Mouse (Mus musculus) forebrain, postnatal 0 days (tissue): ENCODE data around the gene Depdc7. TPM values are rescaled to one million over a fixed set of nuclear protein-coding genes. Genes with fewer than 3 reads are reported as not detected.

ENCODE experiments used
- ATAC-seq: fragments of 200-750 bp; cut with Nextera tagmentation; 2 replicates; pipeline ENCODE4 v1.8.0; 2017; ENCODE audit warnings: mild to moderate bottlenecking, moderate library complexity
- DNase-seq: peaks from one replicate; pipeline ENCODE4 v3.0.0-alpha.2; 2015
- H3K27ac ChIP-seq: fragments of 300-500 bp; sonication (generic); 2 replicates; pipeline ENCODE4 v1.5.1; 2014; ENCODE audit warnings: low read depth, mild to moderate bottlenecking, antibody characterized with exemption, low read length, moderate library complexity, mixed read lengths
- H3K27me3 ChIP-seq: fragments of 300-500 bp; sonication (generic); 2 replicates; pipeline ENCODE4 v1.6.1; 2014; ENCODE audit warnings: mild to moderate bottlenecking, low read length, mixed read lengths; ENCODE audit not compliant: insufficient read depth
- H3K36me3 ChIP-seq: fragments of 300-500 bp; sonication (generic); 2 replicates; pipeline ENCODE4 v1.6.1; 2014; ENCODE audit warnings: mild to moderate bottlenecking, moderate library complexity; ENCODE audit not compliant: insufficient read depth
- H3K4me1 ChIP-seq: fragments of 300-500 bp; sonication (generic); 2 replicates; pipeline ENCODE4 v1.6.1; 2014; ENCODE audit warnings: antibody characterized with exemption; ENCODE audit not compliant: insufficient read depth
- H3K4me2 ChIP-seq: fragments of 300-500 bp; sonication (generic); 2 replicates; pipeline ENCODE4 v1.6.1; 2014; ENCODE audit warnings: low read depth, mild to moderate bottlenecking, moderate library complexity
- H3K4me3 ChIP-seq: fragments of 300-500 bp; sonication (generic); 2 replicates; pipeline ENCODE4 v1.5.1; 2014; ENCODE audit warnings: low read depth, low read length, mixed read lengths
- H3K9ac ChIP-seq: fragments of 300-500 bp; sonication (generic); 2 replicates; pipeline ENCODE4 v1.6.1; 2014; ENCODE audit warnings: mild to moderate bottlenecking
- H3K9me3 ChIP-seq: fragments of 300-500 bp; sonication (generic); 2 replicates; pipeline ENCODE4 v1.6.1; 2016; ENCODE audit warnings: low read length
- CTCF ChIP-seq: sonication (generic); IDR thresholded peaks from 2 replicates; pipeline ENCODE4 v1.5.1; 2016; ENCODE audit warnings: antibody characterized with exemption, control low read depth, low read depth
- WGBS: fragments of 180-500 bp; shearing (Covaris S2); extraction: QIAGEN DNeasy Blood & Tissue Kit; methylation state at CpG from one replicate; pipeline ENCODE4 v1.1.7; 2014; 5-methylcytosine and 5-hydroxymethylcytosine counted together
- polyA plus RNA-seq: library from polyadenylated mRNA; unstranded; fragments of >200 nt; fragmentation: Nextera tagmentation; extraction: Ambion mirVana; gene quantifications from 2 replicates; pipeline ENCODE4 v1.2.1, GENCODE M21; 2015
- total RNA-seq: library from RNA; depleted of rRNA; stranded (reverse); fragments of >200 nt; gene quantifications from 2 replicates; pipeline ENCODE4 v1.2.3, GENCODE M21; 2014; rRNA removed

Depdc7 gene
- total and polyA plus RNA-seq, 2 experiments from 2014 or later = 0.82 to 0.90 TPM

DNA sequence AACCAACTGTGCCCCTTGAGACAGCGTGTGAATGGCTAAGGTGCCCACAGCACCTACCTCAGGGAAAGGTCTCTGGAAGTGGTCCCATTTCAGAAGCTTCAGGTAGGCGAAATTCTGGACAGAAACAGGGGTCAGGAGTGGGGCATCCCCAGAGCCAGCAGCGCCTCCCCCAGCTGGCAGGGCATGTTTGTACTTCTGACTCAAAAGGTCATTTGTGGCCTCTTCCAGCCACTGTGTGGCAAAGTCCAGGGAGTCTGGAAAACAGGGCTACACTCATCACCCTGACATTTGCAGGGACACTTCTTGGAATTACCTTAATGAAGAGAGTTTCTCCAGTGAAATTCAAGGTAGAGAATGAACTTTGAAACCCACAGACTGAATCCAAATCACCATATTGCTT lies 54.4 kb downstream of the Depdc7 start:
- no peaks in the 10 kb centered on the region for H3K27me3 ChIP-seq
- DNase-seq (no peak), ATAC-seq (no peak)
- H3K27ac ChIP-seq = no peak overlapping the region
- WGBS = 91% methylated on average over 3 of the region's 3 CpGs
- H3K9ac ChIP-seq = no peak overlapping the region
- TF ChIP-seq CTCF = no peak
- peaks cover 33% of the 10 kb centered on the region for H3K36me3 ChIP-seq
- no peaks in the 10 kb centered on the region for H3K9me3 ChIP-seq
- H3K4me2 ChIP-seq = no peak overlapping the region
- H3K4me1 ChIP-seq = no peaks in the 10 kb centered on the region
- H3K4me3 ChIP-seq = no peak overlapping the region

DNA sequence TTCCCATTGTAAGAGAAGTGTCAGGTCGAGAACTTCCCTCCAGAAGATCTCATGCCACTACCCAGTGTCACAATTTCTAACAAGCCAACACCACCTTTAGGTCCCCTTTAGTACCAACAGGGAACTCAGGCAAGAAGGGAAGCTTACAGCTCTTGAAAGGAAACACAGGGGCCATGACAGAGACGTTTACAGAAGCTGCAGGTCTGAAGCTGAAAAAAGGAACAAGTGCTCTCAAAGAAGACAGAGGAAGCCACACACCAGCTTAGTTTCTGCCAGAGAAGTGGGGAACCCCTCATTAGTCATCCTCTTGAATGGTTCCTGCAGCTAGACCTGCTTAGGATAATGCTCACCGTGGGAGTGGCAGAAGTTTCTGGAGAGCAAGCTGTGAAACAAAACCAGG lies 55.4 kb downstream of the Depdc7 start:
- Histone ChIP-seq H3K9me3 (no peaks in the 10 kb centered on the region), H3K4me1 (no peaks in the 10 kb centered on the region), H3K27me3 (no peaks in the 10 kb centered on the region), H3K27ac (no peak overlapping the region), H3K36me3 (peaks cover 41% of the 10 kb centered on the region), H3K4me3 (no peak overlapping the region), H3K4me2 (no peak overlapping the region), H3K9ac (no peak overlapping the region)
- ATAC-seq (no peak), DNase-seq (no peak)
- 71% methylated on average over 3 of the region's 3 CpGs for WGBS
- no peak for TF ChIP-seq CTCF

- Histone ChIP-seq H3K27ac (no peak overlapping the region), H3K9ac (no peak overlapping the region), H3K4me1 (no peaks in the 10 kb centered on the region), H3K4me3 (no peak overlapping the region), H3K27me3 (no peaks in the 10 kb centered on the region), H3K36me3 (peaks cover 60% of the 10 kb centered on the region), H3K9me3 (no peaks in the 10 kb centered on the region), H3K4me2 (no peak overlapping the region)
- 5% methylated on average over 13 of the region's 13 CpGs for WGBS
- peak; percentile 99 for TF ChIP-seq CTCF
- DNase-seq (peak; percentile 88), ATAC-seq (peak; percentile 95)
Measured at GRCm38 (mm10) chr2:104685418-104685817, 57.3 kb downstream of the Depdc7 start.

DNA sequence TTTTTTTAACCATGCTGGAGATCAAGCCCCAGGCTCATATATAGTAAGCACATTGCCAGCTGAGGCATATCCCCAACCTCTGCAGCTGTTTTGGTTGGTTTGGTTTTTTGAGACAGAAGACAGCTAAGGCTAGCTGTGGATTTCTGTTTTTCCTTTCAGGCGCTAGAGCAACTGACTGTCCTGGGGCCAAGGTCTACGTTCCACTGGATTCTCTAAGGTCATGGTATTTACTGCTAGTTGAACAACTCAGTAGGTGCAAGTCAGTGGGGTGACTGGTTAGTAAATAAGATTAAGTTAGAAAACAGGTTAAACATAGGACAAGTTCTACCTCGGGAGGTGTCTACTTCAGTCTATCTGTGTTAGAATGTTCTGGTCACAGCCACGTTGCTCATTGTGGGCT lies 57.9 kb downstream of the Depdc7 start:
- H3K9ac ChIP-seq = no peak overlapping the region
- peaks cover 66% of the 10 kb centered on the region for H3K36me3 ChIP-seq
- 93% methylated on average over 4 of the region's 4 CpGs for WGBS
- H3K27ac ChIP-seq = no peak overlapping the region
- no peaks in the 10 kb centered on the region for H3K4me1 ChIP-seq
- no peak overlapping the region for H3K4me2 ChIP-seq
- no peak overlapping the region for H3K4me3 ChIP-seq
- ATAC-seq = no peak
- no peak for TF ChIP-seq CTCF
- H3K9me3 ChIP-seq = no peaks in the 10 kb centered on the region
- DNase-seq = no peak
- no peaks in the 10 kb centered on the region for H3K27me3 ChIP-seq

- WGBS = 88% methylated on average over 3 of the region's 3 CpGs
- Histone ChIP-seq H3K4me2 (no peak overlapping the region), H3K27me3 (no peaks in the 10 kb centered on the region), H3K4me1 (no peaks in the 10 kb centered on the region), H3K4me3 (no peak overlapping the region), H3K9ac (no peak overlapping the region), H3K9me3 (no peaks in the 10 kb centered on the region), H3K36me3 (peaks cover 45% of the 10 kb centered on the region), H3K27ac (no peak overlapping the region)
- no peak for TF ChIP-seq CTCF
- ATAC-seq = no peak
- DNase-seq = no peak
Measured at GRCm38 (mm10) chr2:104677326-104677725, 65.4 kb downstream of the Depdc7 start.

Other genes with a start within 250 kb of the Depdc7 start
- 36.6 and 40.2 TPM in 2 replicates for gene Hipk3, start 248.4 kb downstream of the Depdc7 start, total RNA-seq
- gene Hipk3, start 248.4 kb downstream of the Depdc7 start, polyA plus RNA-seq = 3.2 and 5.0 TPM in 2 replicates
- 17.9 and 33.5 TPM in 2 replicates for gene Cstf3, start 152.4 kb downstream of the Depdc7 start, total RNA-seq
- 51.2 and 65.3 TPM in 2 replicates for gene Cstf3, start 152.4 kb downstream of the Depdc7 start, polyA plus RNA-seq
- gene Tcp11l1, start 30.7 kb downstream of the Depdc7 start, total RNA-seq = 32.9 and 40.7 TPM in 2 replicates
- gene Tcp11l1, start 30.7 kb downstream of the Depdc7 start, polyA plus RNA-seq = 54.1 and 57.5 TPM in 2 replicates
- gene Pin1rt1, start 26.5 kb downstream of the Depdc7 start, total RNA-seq = not detected in 2 replicates
- gene Pin1rt1, start 26.5 kb downstream of the Depdc7 start, polyA plus RNA-seq = not detected in 2 replicates
- gene Qser1, start 73.9 kb upstream of the Depdc7 start, total RNA-seq = 10.8 and 14.1 TPM in 2 replicates
- gene Qser1, start 73.9 kb upstream of the Depdc7 start, polyA plus RNA-seq = 2.4 and 3.4 TPM in 2 replicates
- 1.2 TPM in 2 replicates for gene Prrg4, start 107.0 kb upstream of the Depdc7 start, total RNA-seq
- gene Prrg4, start 107.0 kb upstream of the Depdc7 start, polyA plus RNA-seq = 0.31 and 1.1 TPM in 2 replicates
- not detected in 2 replicates for gene Ccdc73, start 124.9 kb upstream of the Depdc7 start, total RNA-seq
- gene Ccdc73, start 124.9 kb upstream of the Depdc7 start, polyA plus RNA-seq = 3.9 and 4.8 TPM in 2 replicates